Mouse (Mus musculus) gastrocnemius, postnatal 36 days (tissue): ENCODE data around the gene Olfr1066. TPM values are rescaled to one million over a fixed set of nuclear protein-coding genes. Genes with fewer than 3 reads are reported as not detected.
A peak's percentile ranks its signal among the peaks of the same experiment; 100 is the strongest.
"Not testable (repeated sequence)": the region's sequence is repeated elsewhere in the genome, so short reads cannot be mapped to it uniquely, and the experiment has no call there.

Experiments used
- DNase-seq, 2 experiments: peaks; one replicate each; pipeline ENCODE4 v3.0.0; 2022
- intact Hi-C: fragments of 180-260 bp; cut with DNase I; formaldehyde crosslinking; loops from one replicate; pipeline ENCODE4 v1.15.1; 2025
- long read RNA-seq, 2 experiments: library from polyadenylated mRNA; stranded (forward); transcript quantifications; one replicate each; pipeline ENCODE4 v2.0.0; 2021
- total RNA-seq, 2 experiments: library from RNA; stranded (reverse); gene quantifications; 2 replicates each; pipeline ENCODE4 v1.2.3; 2021

Gene Olfr1066
- not detected for total RNA-seq
- long read RNA-seq, experiment 1: 0 reads
- long read RNA-seq, experiment 2: 0 reads

GRCm38 (mm10) chr2:86456169-86456568, at the start of gene Olfr1066:
Gene Olfr1066 (minus strand): TSS chr2:86456269.
- no peak for DNase-seq
- intact Hi-C loops: no loop called here

GRCm38 (mm10) chr2:86487286-86487685, 31.2 kb upstream of the Olfr1066 start, which contains the start of gene Olfr228:
Gene Olfr228 (minus strand): TSS chr2:86487386.
- intact Hi-C loops: no loop called here

GRCm38 (mm10) chr2:86464442-86465109, 8.5 kb upstream of the Olfr1066 start:
- intact Hi-C loops: loop anchor here (2.0 kb wide), 1 partner anchor 734 kb away; no protein-coding TSS in a partner anchor
- DNase-seq: peak in 1 of 2 experiments; percentile 4

More at GRCm38 (mm10) chr2:86487286-86487685, 31.2 kb upstream of the Olfr1066 start, which contains the start of gene Olfr228:
- no peak for DNase-seq

- intact Hi-C loops: no loop called here
Measured at GRCm38 (mm10) chr2:86460434-86460833, 4.4 kb upstream of the Olfr1066 start.

GRCm38 (mm10) chr2:86450491-86450890, 5.6 kb downstream of the Olfr1066 start, which contains the start of gene Olfr1065:
Gene Olfr1065 (minus strand): TSS chr2:86450591.
- DNase-seq, intact Hi-C loops: not testable (repeated sequence)

More at GRCm38 (mm10) chr2:86460434-86460833, 4.4 kb upstream of the Olfr1066 start:
- DNase-seq: no peak

GRCm38 (mm10) chr2:86442101-86442500, 14.0 kb downstream of the Olfr1066 start:
- DNase-seq, intact Hi-C loops: not testable (repeated sequence)

- DNase-seq, intact Hi-C loops: not testable (repeated sequence)
Measured at GRCm38 (mm10) chr2:86428511-86428910, 27.6 kb downstream of the Olfr1066 start.

GRCm38 (mm10) chr2:86426649-86427048, 29.4 kb downstream of the Olfr1066 start, which contains the start of gene Olfr1062:
Gene Olfr1062 (minus strand): TSS chr2:86426749.
- intact Hi-C loops, DNase-seq: not testable (repeated sequence)

GRCm38 (mm10) chr2:86413950-86414349, 42.1 kb downstream of the Olfr1066 start, which contains the start of gene Olfr1061:
Gene Olfr1061 (minus strand): TSS chr2:86414050.
- DNase-seq: no peak
- intact Hi-C loops: no loop called here

Other genes starting within 250 kb of the Olfr1066 start
- not detected for gene Olfr1046, start 237.0 kb downstream of the Olfr1066 start, total RNA-seq
- not detected for gene Olfr1047, start 224.9 kb downstream of the Olfr1066 start, total RNA-seq
- gene Olfr1048, start 216.0 kb downstream of the Olfr1066 start, total RNA-seq: not detected
- not detected for gene Olfr1049, start 197.9 kb downstream of the Olfr1066 start, total RNA-seq
- not detected for gene Olfr1051, start 177.2 kb downstream of the Olfr1066 start, total RNA-seq
- gene Olfr1052, start 163.8 kb downstream of the Olfr1066 start, total RNA-seq: not detected
- not detected for gene Olfr1053, start 141.0 kb downstream of the Olfr1066 start, total RNA-seq
- not detected for gene Olfr1054, start 120.8 kb downstream of the Olfr1066 start, total RNA-seq
- not detected for gene Olfr1055, start 106.0 kb downstream of the Olfr1066 start, total RNA-seq
- gene Olfr1056, start 93.8 kb downstream of the Olfr1066 start, total RNA-seq: not detected
- not detected for gene Olfr1057, start 77.9 kb downstream of the Olfr1066 start, total RNA-seq
- not detected for gene Olfr1058, start 67.7 kb downstream of the Olfr1066 start, total RNA-seq
- not detected for gene Olfr1061, start 42.2 kb downstream of the Olfr1066 start, total RNA-seq
- gene Olfr1062, start 29.5 kb downstream of the Olfr1066 start, total RNA-seq: not detected
- not detected for gene Olfr1065, start 5.7 kb downstream of the Olfr1066 start, total RNA-seq
- gene Olfr228, start 31.1 kb upstream of the Olfr1066 start, total RNA-seq: not detected
- not detected for gene Olfr1076, start 52.2 kb upstream of the Olfr1066 start, total RNA-seq
- gene Olfr1079, start 86.2 kb upstream of the Olfr1066 start, total RNA-seq: not detected
- gene Olfr1080, start 102.0 kb upstream of the Olfr1066 start, total RNA-seq: not detected
- not detected for gene Olfr1082, start 142.7 kb upstream of the Olfr1066 start, total RNA-seq
- not detected for gene Olfr1084, start 183.5 kb upstream of the Olfr1066 start, total RNA-seq
- not detected for gene Olfr1085, start 205.8 kb upstream of the Olfr1066 start, total RNA-seq
- gene Olfr1086, start 223.8 kb upstream of the Olfr1066 start, total RNA-seq: not detected
- not detected for gene Olfr1087, start 242.1 kb upstream of the Olfr1066 start, total RNA-seq